Mouse (Mus musculus) midbrain, embryonic 11.5 days (tissue): ENCODE data around the gene Sh3bgrl2. TPM values are rescaled to one million over a fixed set of nuclear protein-coding genes. Genes with fewer than 3 reads are reported as not detected.

Experiments used
- ATAC-seq: fragments of 200-750 bp; cut with Nextera tagmentation; 2 replicates; pipeline ENCODE4 v1.8.0; 2017; ENCODE audit warnings: moderate TSS enrichment, moderate library complexity; ENCODE audit not compliant: low FRiP score
- DNase-seq: peaks from one replicate; pipeline ENCODE4 v3.0.0; 2015; ENCODE audit warnings: low spot score; ENCODE audit errors: missing footprints
- H3K27ac ChIP-seq: fragments of 300-500 bp; sonication (generic); 2 replicates; pipeline ENCODE4 v1.5.1; 2014; ENCODE audit warnings: low read depth, low read length
- H3K27me3 ChIP-seq: fragments of 300-500 bp; sonication (generic); 2 replicates; pipeline ENCODE4 v1.6.1; 2014; ENCODE audit warnings: mild to moderate bottlenecking, low read length, moderate library complexity, mixed read lengths; ENCODE audit not compliant: control insufficient read depth, insufficient read depth
- H3K36me3 ChIP-seq: fragments of 300-500 bp; sonication (generic); 2 replicates; pipeline ENCODE4 v1.6.1; 2014; ENCODE audit warnings: mild to moderate bottlenecking, low read length, moderate library complexity, mixed read lengths; ENCODE audit not compliant: control insufficient read depth, insufficient read depth
- H3K4me1 ChIP-seq: fragments of 300-500 bp; sonication (generic); 2 replicates; pipeline ENCODE4 v1.6.1; 2014; ENCODE audit warnings: low read length; ENCODE audit not compliant: control insufficient read depth, insufficient read depth
- H3K4me2 ChIP-seq: fragments of 300-500 bp; sonication (generic); 2 replicates; pipeline ENCODE4 v1.6.1; 2014; ENCODE audit warnings: mild to moderate bottlenecking, moderate library complexity
- H3K4me3 ChIP-seq: fragments of 300-500 bp; sonication (generic); 2 replicates; pipeline ENCODE4 v1.5.1; 2014; ENCODE audit warnings: low read depth, low read length
- H3K9ac ChIP-seq: fragments of 300-500 bp; sonication (generic); 2 replicates; pipeline ENCODE4 v1.6.1; 2014; ENCODE audit warnings: low read length
- H3K9me3 ChIP-seq: fragments of 300-500 bp; sonication (generic); 2 replicates; pipeline ENCODE4 v1.6.1; 2016; ENCODE audit warnings: low read length; ENCODE audit not compliant: control insufficient read depth
- WGBS: fragments of 180-500 bp; shearing (Covaris S2); extraction: QIAGEN DNeasy Blood & Tissue Kit; methylation state at CpG from one replicate; pipeline ENCODE4 v1.1.7; 2014; 5-methylcytosine and 5-hydroxymethylcytosine counted together
- polyA plus RNA-seq: library from polyadenylated mRNA; unstranded; fragments of >200 nt; fragmentation: Nextera tagmentation; extraction: Ambion mirVana; gene quantifications from 2 replicates; pipeline ENCODE4 v1.2.1, GENCODE M21; 2014

Gene Sh3bgrl2
- polyA plus RNA-seq, 1 experiment from 2014 or later: 12.2 TPM

DNA sequence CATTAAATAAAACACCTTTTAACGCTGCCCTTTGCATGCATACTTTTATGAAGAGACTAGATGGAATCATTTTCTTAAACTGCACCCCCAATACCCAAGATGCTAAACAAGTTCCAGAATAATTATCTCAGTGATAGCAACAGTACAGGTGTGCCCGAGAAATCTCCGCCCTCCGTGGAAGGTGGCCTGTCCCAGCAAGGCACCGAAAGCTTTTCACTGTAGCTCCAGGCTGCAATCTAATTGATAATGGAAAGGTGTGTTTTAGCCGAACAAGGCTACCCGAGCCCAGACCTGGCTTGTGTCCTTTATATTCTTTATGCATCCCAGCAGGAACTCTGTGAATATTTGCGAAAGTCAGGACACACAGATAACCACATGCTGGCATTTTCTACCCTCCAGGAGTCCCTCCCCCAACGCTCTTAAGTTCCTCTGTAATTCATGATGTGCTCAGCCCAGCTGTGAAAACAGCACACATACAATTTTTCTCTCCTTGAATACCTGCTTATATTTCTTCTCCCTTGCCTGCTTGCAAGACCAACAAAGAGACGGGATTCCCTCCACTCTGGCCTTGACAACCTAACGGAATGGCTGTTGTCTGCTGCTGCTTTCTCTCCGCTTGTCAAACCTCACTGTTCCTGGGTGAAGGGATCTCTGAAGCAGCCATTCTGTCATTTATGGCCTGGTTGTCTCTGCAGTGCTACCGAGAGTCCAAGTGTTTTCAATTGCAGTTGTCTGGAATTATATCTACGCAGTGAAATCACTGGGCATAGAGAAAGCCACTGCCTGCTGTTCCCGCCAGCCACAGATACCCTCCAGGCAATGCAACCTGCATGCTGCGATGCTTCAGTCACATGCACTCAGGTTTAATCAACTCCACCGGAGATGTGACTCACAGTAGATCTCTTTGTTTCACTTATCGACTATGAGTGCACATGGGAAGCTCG is 80.8 kb downstream of the Sh3bgrl2 start:
- DNase-seq: peak; percentile 86
- Histone ChIP-seq H3K27ac (peak overlapping the region; percentile 68), H3K4me2 (no peak overlapping the region; the same call in 1 of the 2 replicates), H3K4me3 (no peak overlapping the region), H3K36me3 (no peaks in the 10 kb centered on the region), H3K9me3 (no peaks in the 10 kb centered on the region), H3K27me3 (no peaks in the 10 kb centered on the region), H3K9ac (peak overlapping the region; percentile 35), H3K4me1 (no peaks in the 10 kb centered on the region; the same call in none of the 2 replicates)
- ATAC-seq: peak; percentile 76
- 40% methylated on average over 19 of the region's 19 CpGs for WGBS

DNA sequence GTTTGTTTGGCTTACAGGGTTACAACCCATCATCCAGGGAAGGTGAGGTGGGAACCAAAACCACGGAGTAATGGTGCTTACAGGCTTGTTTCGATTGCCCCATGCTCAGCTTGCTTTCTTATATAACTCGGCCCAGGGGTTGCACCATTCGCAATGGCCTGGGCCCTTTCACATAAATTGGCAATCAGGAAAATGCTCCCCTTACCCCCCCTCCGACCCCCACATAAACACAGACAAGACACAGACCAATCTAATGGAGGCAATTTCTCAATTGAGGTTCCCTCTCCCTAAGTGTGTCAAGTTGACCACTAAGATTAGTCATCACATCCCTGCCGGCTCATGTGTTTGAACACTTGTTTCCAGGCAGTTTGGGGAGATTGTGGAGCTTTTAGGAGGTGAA is 82.2 kb downstream of the Sh3bgrl2 start:
- H3K27ac ChIP-seq: no peak overlapping the region
- WGBS: 84% methylated on average over 6 of the region's 6 CpGs
- H3K9me3 ChIP-seq: no peaks in the 10 kb centered on the region
- no peaks in the 10 kb centered on the region for H3K27me3 ChIP-seq
- ATAC-seq: no peak
- H3K4me1 ChIP-seq: no peaks in the 10 kb centered on the region
- H3K36me3 ChIP-seq: no peaks in the 10 kb centered on the region
- H3K4me3 ChIP-seq: no peak overlapping the region
- DNase-seq: no peak
- no peak overlapping the region for H3K9ac ChIP-seq
- H3K4me2 ChIP-seq: no peak overlapping the region

DNA sequence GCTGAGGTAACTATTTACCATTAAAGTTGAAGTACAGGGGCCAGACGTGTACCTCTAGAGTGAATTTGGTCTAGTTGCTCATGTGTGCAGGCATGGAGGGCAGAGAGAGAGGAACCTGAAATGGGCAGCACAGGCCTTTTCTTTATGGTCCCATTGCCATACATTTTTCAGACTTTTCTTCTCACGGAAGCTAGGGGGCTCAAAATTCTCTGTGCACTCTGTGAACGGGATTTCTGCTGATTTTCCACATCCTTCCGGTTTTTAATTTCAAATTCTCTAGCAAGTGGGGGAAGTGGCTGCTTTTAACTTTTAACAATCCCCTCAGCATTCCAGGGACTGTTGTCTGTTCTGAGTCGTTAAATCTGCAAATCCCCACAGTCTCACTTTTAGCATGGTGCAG is 83.8 kb downstream of the Sh3bgrl2 start:
- H3K36me3 ChIP-seq: no peaks in the 10 kb centered on the region
- peaks cover 5% of the 10 kb centered on the region; the same call in 1 of the 2 replicates for H3K4me1 ChIP-seq
- no peak overlapping the region for H3K27ac ChIP-seq
- no peaks in the 10 kb centered on the region for H3K9me3 ChIP-seq
- H3K4me3 ChIP-seq: no peak overlapping the region
- no peak for ATAC-seq
- no peak for DNase-seq
- 56% methylated on average over 5 of the region's 5 CpGs for WGBS
- no peaks in the 10 kb centered on the region for H3K27me3 ChIP-seq
- H3K4me2 ChIP-seq: no peak overlapping the region
- no peak overlapping the region for H3K9ac ChIP-seq

DNA sequence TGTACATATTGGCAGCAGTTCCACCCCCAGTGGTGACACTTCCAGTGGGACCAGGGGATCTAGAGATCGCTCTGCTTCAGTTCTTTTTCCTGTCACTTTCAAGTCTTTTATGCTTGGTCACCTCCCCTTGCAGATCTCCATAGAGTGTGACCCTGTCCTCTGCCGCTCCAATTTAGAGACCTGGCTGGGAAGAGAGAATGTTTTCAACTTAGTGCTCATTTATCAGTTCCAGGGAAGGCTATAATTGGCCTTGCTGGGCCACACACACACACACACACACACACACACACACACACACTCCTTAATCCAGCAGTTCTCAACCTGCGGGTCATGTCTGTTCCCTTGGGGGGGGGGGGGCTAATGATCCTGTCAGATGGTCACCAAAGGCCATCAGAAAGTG is 86.6 kb downstream of the Sh3bgrl2 start:
- H3K4me1 ChIP-seq: peaks cover 5% of the 10 kb centered on the region; the same call in 1 of the 2 replicates
- no peaks in the 10 kb centered on the region for H3K36me3 ChIP-seq
- DNase-seq (no peak), ATAC-seq (peak; percentile 55; the same call in 1 of the 2 replicates)
- H3K4me3 ChIP-seq: no peak overlapping the region
- H3K9me3 ChIP-seq: no peaks in the 10 kb centered on the region
- 55% methylated on average over 3 of the region's 3 CpGs for WGBS
- no peak overlapping the region for H3K4me2 ChIP-seq
- H3K9ac ChIP-seq: no peak overlapping the region
- no peak overlapping the region for H3K27ac ChIP-seq
- no peaks in the 10 kb centered on the region for H3K27me3 ChIP-seq

DNA sequence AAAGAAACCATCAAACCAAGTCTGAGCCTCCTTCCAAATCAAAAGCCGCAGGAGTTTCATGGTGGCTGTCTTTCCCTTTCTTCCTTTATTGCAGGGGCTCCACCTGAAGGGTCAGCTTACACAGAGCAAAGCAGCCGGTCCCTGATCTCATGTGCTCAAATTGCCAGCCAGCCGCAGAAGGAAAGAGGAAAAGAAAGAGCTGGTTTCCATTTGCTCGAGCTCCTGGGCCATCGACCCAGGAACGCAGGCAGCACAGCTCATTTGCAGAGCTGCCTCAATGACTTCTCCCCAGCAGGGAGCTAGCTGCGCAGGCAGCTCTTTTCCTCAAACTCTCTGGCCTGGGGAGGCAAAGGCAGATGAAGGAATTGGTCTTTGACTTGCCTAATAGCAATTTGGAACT is 87.9 kb downstream of the Sh3bgrl2 start:
- H3K4me3 ChIP-seq: no peak overlapping the region
- H3K4me1 ChIP-seq: peaks cover 5% of the 10 kb centered on the region; the same call in 1 of the 2 replicates
- DNase-seq (no peak), ATAC-seq (no peak)
- H3K9me3 ChIP-seq: no peaks in the 10 kb centered on the region
- no peaks in the 10 kb centered on the region for H3K36me3 ChIP-seq
- 0 out of 2 replicates have a peak overlapping the region, but pooled peaks have one; percentile 29 for H3K9ac ChIP-seq
- no peaks in the 10 kb centered on the region for H3K27me3 ChIP-seq
- 5% methylated on average over 7 of the region's 7 CpGs for WGBS
- no peak overlapping the region for H3K27ac ChIP-seq
- H3K4me2 ChIP-seq: no peak overlapping the region

DNA sequence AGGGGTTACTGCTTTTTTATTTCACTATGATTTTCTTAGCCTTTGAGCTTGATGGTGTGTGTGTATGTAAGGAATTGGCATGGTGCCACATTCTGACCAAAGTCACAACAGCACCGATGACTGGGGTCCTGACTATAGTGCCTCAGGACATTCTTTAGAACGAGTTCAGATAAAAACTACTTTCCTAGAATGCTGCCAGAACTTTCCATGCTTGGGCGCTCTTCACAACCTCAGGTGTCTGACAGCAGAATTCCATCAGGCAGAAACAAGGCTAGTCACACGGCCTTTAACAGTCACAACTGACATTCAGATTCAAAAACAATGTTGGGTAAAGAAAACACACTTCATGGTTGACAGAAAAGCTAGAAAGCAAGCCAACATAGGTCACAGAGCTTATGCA is 95.0 kb downstream of the Sh3bgrl2 start:
- WGBS: 62% methylated on average over 4 of the region's 4 CpGs
- Histone ChIP-seq H3K27ac (no peak overlapping the region), H3K9ac (no peak overlapping the region), H3K4me2 (no peak overlapping the region), H3K4me3 (no peak overlapping the region), H3K4me1 (no peaks in the 10 kb centered on the region), H3K36me3 (no peaks in the 10 kb centered on the region), H3K9me3 (no peaks in the 10 kb centered on the region), H3K27me3 (no peaks in the 10 kb centered on the region)
- DNase-seq (no peak), ATAC-seq (no peak)

DNA sequence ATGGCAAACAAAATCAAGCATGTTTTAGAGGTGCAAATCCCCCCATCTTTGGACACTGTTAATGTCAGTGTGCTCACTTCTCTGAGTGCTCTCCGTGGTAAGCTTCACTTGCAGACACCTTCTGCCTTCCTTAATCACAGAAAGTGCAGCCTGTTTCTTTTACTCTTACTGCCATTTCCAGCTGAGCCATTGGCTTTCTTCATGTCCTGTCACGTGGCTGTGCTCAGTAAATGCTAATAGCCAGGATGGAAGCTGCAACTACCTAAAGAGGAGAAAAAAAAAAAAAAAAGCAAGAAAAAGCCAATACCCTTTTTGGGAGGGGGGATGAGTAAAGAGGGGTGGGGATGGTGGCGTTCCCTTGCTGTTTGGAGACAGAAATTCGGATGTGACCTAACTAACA is 95.7 kb downstream of the Sh3bgrl2 start:
- ATAC-seq: no peak
- H3K4me2 ChIP-seq: no peak overlapping the region
- H3K4me1 ChIP-seq: no peaks in the 10 kb centered on the region
- no peaks in the 10 kb centered on the region for H3K36me3 ChIP-seq
- H3K4me3 ChIP-seq: no peak overlapping the region
- DNase-seq: no peak
- 60% methylated on average over 4 of the region's 4 CpGs for WGBS
- no peak overlapping the region for H3K27ac ChIP-seq
- no peaks in the 10 kb centered on the region for H3K9me3 ChIP-seq
- H3K27me3 ChIP-seq: no peaks in the 10 kb centered on the region
- H3K9ac ChIP-seq: no peak overlapping the region

DNA sequence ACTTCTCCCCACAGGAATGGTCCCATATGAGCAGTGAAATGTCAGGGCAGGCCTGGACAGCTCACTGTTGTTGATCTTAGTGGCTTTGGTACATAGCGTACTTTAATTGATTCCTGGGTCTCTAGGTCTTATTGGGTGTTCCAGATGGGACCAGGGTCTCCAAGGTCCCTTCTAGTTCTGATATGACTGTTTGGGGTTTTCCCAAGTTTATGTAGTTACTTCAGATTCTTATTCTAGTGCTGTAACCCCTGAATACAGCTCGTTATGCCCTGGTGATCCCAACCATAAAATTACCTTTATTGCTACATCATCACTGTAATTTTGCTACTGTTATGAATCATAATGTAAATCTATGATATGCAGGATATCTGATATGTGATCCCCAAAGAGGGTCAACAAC is 98.1 kb downstream of the Sh3bgrl2 start:
- H3K4me2 ChIP-seq: no peak overlapping the region
- DNase-seq (no peak), ATAC-seq (no peak)

DNA sequence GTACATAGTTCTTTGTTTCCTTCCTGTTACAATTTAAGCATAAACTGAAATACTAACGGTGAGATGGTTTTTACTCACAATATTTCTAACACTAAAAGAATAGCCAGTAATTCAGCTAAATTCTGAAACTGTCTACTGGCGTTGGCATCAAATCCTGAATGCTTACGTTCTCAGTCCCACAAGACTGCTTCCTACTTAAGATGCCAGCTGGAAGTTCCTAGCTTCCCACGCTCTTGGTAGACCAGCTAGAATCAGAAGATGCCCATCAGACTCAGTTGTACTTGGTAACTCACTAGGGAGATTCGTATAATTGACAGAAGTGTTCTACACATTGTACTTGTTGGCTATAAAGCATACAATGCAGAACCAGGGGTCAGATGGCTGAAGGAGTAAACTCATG is 98.6 kb downstream of the Sh3bgrl2 start:
- ATAC-seq (no peak), DNase-seq (no peak)
- 92% methylated on average over 5 of the region's 5 CpGs for WGBS
- Histone ChIP-seq H3K4me2 (no peak overlapping the region), H3K9ac (no peak overlapping the region), H3K9me3 (no peaks in the 10 kb centered on the region), H3K4me3 (no peak overlapping the region), H3K4me1 (no peaks in the 10 kb centered on the region), H3K27me3 (no peaks in the 10 kb centered on the region), H3K27ac (no peak overlapping the region), H3K36me3 (no peaks in the 10 kb centered on the region)

More for the DNA sequence above, 98.1 kb downstream of the Sh3bgrl2 start:
- no peak overlapping the region for H3K27ac ChIP-seq
- 89% methylated on average over 2 of the region's 2 CpGs for WGBS
- no peak overlapping the region for H3K9ac ChIP-seq
- no peaks in the 10 kb centered on the region for H3K9me3 ChIP-seq
- no peak overlapping the region for H3K4me3 ChIP-seq
- no peaks in the 10 kb centered on the region for H3K27me3 ChIP-seq
- H3K36me3 ChIP-seq: no peaks in the 10 kb centered on the region
- H3K4me1 ChIP-seq: no peaks in the 10 kb centered on the region
